11 mouse cellular contexts compared by ENCODE assay signal in genomic region chr4:133480754-133481153, GRCm38 (mm10). TPM values are rescaled to one million over a fixed set of nuclear protein-coding genes. Genes with fewer than 3 reads are reported as not detected.
A peak's percentile ranks its signal among the peaks of the same experiment; 100 is the strongest.
DNase-seq lines count a peak whose midpoint lies in the region; ATAC-seq and TF ChIP-seq lines count a peak whose summit lies in the region.
"Had no signal": no experiment of that assay in that cellular context is flagged by ENCODE, and none has a peak within 500 bp of the region (broad histone marks: within the 10 kb centered on the region; RNA-seq: fewer than 3 reads in every experiment).

No protein-coding gene starts in this region.

- no peaks in the 10 kb centered on the region for H3K36me3 ChIP-seq in hindbrain, embryonic 10.5 days
- no peaks in the 10 kb centered on the region for H3K36me3 ChIP-seq in hindbrain, postnatal 0 days (ENCODE audit: insufficient read depth, low read length)
- no peaks in the 10 kb centered on the region for H3K36me3 ChIP-seq in midbrain, embryonic 14.5 days (ENCODE audit: control insufficient read depth, insufficient read depth, low read length)
- H3K36me3 ChIP-seq in midbrain, embryonic 15.5 days (replicated peaks) = no peaks in the 10 kb centered on the region
- no peaks in the 10 kb centered on the region for H3K36me3 ChIP-seq in intestine, embryonic 15.5 days
- H3K36me3 ChIP-seq in stomach, embryonic 16.5 days (ENCODE audit: control insufficient read depth, insufficient read depth, low read length) = no peaks in the 10 kb centered on the region

- peaks cover 72% of the 10 kb centered on the region for H3K27me3 ChIP-seq in hindbrain, embryonic 10.5 days (ENCODE audit: insufficient read depth, poor library complexity, severe bottlenecking)
- H3K27me3 ChIP-seq in hindbrain, postnatal 0 days (ENCODE audit: insufficient read depth, low read length) = no peaks in the 10 kb centered on the region; the same call in 1 of the 2 replicates
- peaks cover 18% of the 10 kb centered on the region for H3K27me3 ChIP-seq in midbrain, embryonic 14.5 days (ENCODE audit: control insufficient read depth, insufficient read depth, low read length)
- H3K27me3 ChIP-seq in midbrain, embryonic 15.5 days (replicated peaks) = peaks cover 32% of the 10 kb centered on the region
- H3K27me3 ChIP-seq in intestine, embryonic 15.5 days (replicated peaks) = peaks cover 32% of the 10 kb centered on the region
- peaks cover 10% of the 10 kb centered on the region for H3K27me3 ChIP-seq in stomach, embryonic 16.5 days (ENCODE audit: control insufficient read depth, insufficient read depth, low read length)

- H3K9ac ChIP-seq in hindbrain, postnatal 0 days (replicated peaks; ENCODE audit: low read length) = no peak overlapping the region
- H3K9ac ChIP-seq in midbrain, embryonic 14.5 days (replicated peaks; ENCODE audit: low read length) = no peak overlapping the region
- no peak overlapping the region for H3K9ac ChIP-seq in midbrain, embryonic 15.5 days
- no peak overlapping the region for H3K9ac ChIP-seq in intestine, embryonic 15.5 days
- 0 out of 2 replicates have a peak overlapping the region, but pooled peaks have one; percentile 70 for H3K9ac ChIP-seq in stomach, embryonic 16.5 days (ENCODE audit: low read length)

- DNase-seq in hindbrain, embryonic 10.5 days (ENCODE audit: low spot score) = no peak
- no peak for DNase-seq in hindbrain, postnatal 0 days (ENCODE audit: low spot score)
- DNase-seq in midbrain, embryonic 14.5 days = no peak
- no peak for DNase-seq in gastrocnemius, postnatal 4 days (ENCODE audit: low spot score in 2 of 2)
- DNase-seq in adrenal gland, adult 8-10 months = no peak

- peaks cover 31% of the 10 kb centered on the region for H3K4me1 ChIP-seq in hindbrain, embryonic 10.5 days (replicated peaks)
- H3K4me1 ChIP-seq in hindbrain, postnatal 0 days (ENCODE audit: insufficient read depth, low read length) = peaks cover 4% of the 10 kb centered on the region; the same call in 1 of the 2 replicates
- 0 out of 2 replicates have a peak, but pooled peaks cover 5% of the 10 kb centered on the region for H3K4me1 ChIP-seq in midbrain, embryonic 14.5 days (ENCODE audit: control insufficient read depth, insufficient read depth, low read length)
- peaks cover 7% of the 10 kb centered on the region; the same call in 1 of the 2 replicates for H3K4me1 ChIP-seq in midbrain, embryonic 15.5 days
- H3K4me1 ChIP-seq in intestine, embryonic 15.5 days (replicated peaks) = peaks cover 12% of the 10 kb centered on the region
- peaks cover 22% of the 10 kb centered on the region for H3K4me1 ChIP-seq in stomach, embryonic 16.5 days (ENCODE audit: control insufficient read depth, insufficient read depth, low read length)

- no peak for TF ChIP-seq CTCF in hindbrain, postnatal 0 days (IDR thresholded peaks at IDR 0.05; ENCODE audit: low read depth)

- 45% methylated on average over 6 of the region's 6 CpGs for WGBS in hindbrain, embryonic 10.5 days
- WGBS in hindbrain, postnatal 0 days = 43% methylated on average over 6 of the region's 6 CpGs
- WGBS in midbrain, embryonic 14.5 days = 55% methylated on average over 6 of the region's 6 CpGs
- WGBS in midbrain, embryonic 15.5 days = 50% methylated on average over 6 of the region's 6 CpGs
- WGBS in intestine, embryonic 15.5 days = 42% methylated on average over 6 of the region's 6 CpGs
- WGBS in stomach, embryonic 16.5 days = 51% methylated on average over 6 of the region's 6 CpGs

- H3K27ac ChIP-seq in hindbrain, embryonic 10.5 days = no peak overlapping the region
- no peak overlapping the region for H3K27ac ChIP-seq in hindbrain, postnatal 0 days
- H3K27ac ChIP-seq in midbrain, embryonic 14.5 days (replicated peaks; ENCODE audit: low read depth, low read length) = no peak overlapping the region
- no peak overlapping the region for H3K27ac ChIP-seq in midbrain, embryonic 15.5 days
- no peak overlapping the region for H3K27ac ChIP-seq in intestine, embryonic 15.5 days
- H3K27ac ChIP-seq in stomach, embryonic 16.5 days (ENCODE audit: low read length) = no peak overlapping the region

- no peak for ATAC-seq in hindbrain, postnatal 0 days
- ATAC-seq in midbrain, embryonic 14.5 days (ENCODE audit: low FRiP score, low TSS enrichment) = no peak
- ATAC-seq in midbrain, embryonic 15.5 days (replicated peaks) = no peak
- ATAC-seq in intestine, embryonic 15.5 days = no peak
- no peak for ATAC-seq in stomach, embryonic 16.5 days (ENCODE audit: insufficient read depth, low FRiP score)

- peak overlapping the region; percentile 57 for H3K4me3 ChIP-seq in hindbrain, embryonic 10.5 days
- H3K4me3 ChIP-seq in hindbrain, postnatal 0 days (ENCODE audit: low read length) = no peak overlapping the region
- peak overlapping the region; percentile 36; the same call in 1 of the 2 replicates for H3K4me3 ChIP-seq in midbrain, embryonic 14.5 days (replicated peaks; ENCODE audit: low read depth, low read length)
- no peak overlapping the region for H3K4me3 ChIP-seq in midbrain, embryonic 15.5 days
- H3K4me3 ChIP-seq in intestine, embryonic 15.5 days (replicated peaks) = peak overlapping the region; percentile 38
- H3K4me3 ChIP-seq in stomach, embryonic 16.5 days (replicated peaks; ENCODE audit: low read length) = peak overlapping the region; percentile 54

- no peak overlapping the region for H3K4me2 ChIP-seq in hindbrain, postnatal 0 days (ENCODE audit: low read depth, low read length)
- peak overlapping the region; percentile 46; the same call in 1 of the 2 replicates for H3K4me2 ChIP-seq in midbrain, embryonic 14.5 days (ENCODE audit: low read length)
- H3K4me2 ChIP-seq in midbrain, embryonic 15.5 days = no peak overlapping the region
- H3K4me2 ChIP-seq in intestine, embryonic 15.5 days (replicated peaks) = peak overlapping the region; percentile 62
- H3K4me2 ChIP-seq in stomach, embryonic 16.5 days (ENCODE audit: low read depth, low read length) = peak overlapping the region; percentile 68

- no peaks in the 10 kb centered on the region for H3K9me3 ChIP-seq in hindbrain, embryonic 10.5 days
- no peaks in the 10 kb centered on the region for H3K9me3 ChIP-seq in hindbrain, postnatal 0 days (ENCODE audit: low read length)
- no peaks in the 10 kb centered on the region for H3K9me3 ChIP-seq in midbrain, embryonic 14.5 days (ENCODE audit: control insufficient read depth, low read length)
- H3K9me3 ChIP-seq in midbrain, embryonic 15.5 days = no peaks in the 10 kb centered on the region
- H3K9me3 ChIP-seq in intestine, embryonic 15.5 days = no peaks in the 10 kb centered on the region
- H3K9me3 ChIP-seq in stomach, embryonic 16.5 days (replicated peaks; ENCODE audit: control insufficient read depth, low read length) = no peaks in the 10 kb centered on the region

RNA-seq across cellular contexts. Expression of gene Tent5b, which starts 0.8 kb away (rescaled TPM):
- 1.2 and 2.1 TPM in 2 replicates for polyA plus RNA-seq in hindbrain, embryonic 10.5 days (2016; fragmentation: Nextera tagmentation; extraction: Ambion mirVana)
- total RNA-seq in hindbrain, postnatal 0 days (2014; rRNA removed) = 1.3 and 3.6 TPM in 2 replicates
- polyA plus RNA-seq in hindbrain, postnatal 0 days (2015; fragmentation: Nextera tagmentation; extraction: Ambion mirVana) = 0.49 and 0.55 TPM in 2 replicates
- polyA plus RNA-seq in midbrain, embryonic 14.5 days (2014; fragmentation: Nextera tagmentation; extraction: Ambion mirVana) = 0.09 and 0.15 TPM in 2 replicates
- 0.22 and 0.37 TPM in 2 replicates for polyA plus RNA-seq in midbrain, embryonic 15.5 days (2015; fragmentation: Nextera tagmentation; extraction: Ambion mirVana)
- polyA plus RNA-seq in intestine, embryonic 15.5 days (2015; fragmentation: Nextera tagmentation; extraction: Ambion mirVana) = 0.82 and 0.94 TPM in 2 replicates
- 7.9 and 12.6 TPM in 2 replicates for polyA plus RNA-seq in stomach, embryonic 16.5 days (2015; fragmentation: Nextera tagmentation; extraction: Ambion mirVana)
- total RNA-seq in gastrocnemius, postnatal 4 days (2021) = under 1 TPM; 0.57 to 0.74 TPM
- 10 to 100 TPM in 2 of 4 experiments, 1 to 10 TPM in 2; 1.1 to 14.5 (median 6.0) TPM for total RNA-seq in adrenal gland, adult 8-10 months (2022)
- total RNA-seq: left cerebral cortex, postnatal 10 days had no signal
- polyA plus RNA-seq: neural tube, embryonic 14.5 days had no signal

RNA-seq across cellular contexts. Expression of gene Trnp1, which starts 17.6 kb away (rescaled TPM):
- polyA plus RNA-seq in hindbrain, embryonic 10.5 days (2016; fragmentation: Nextera tagmentation; extraction: Ambion mirVana) = 1.1 and 1.3 TPM in 2 replicates
- total RNA-seq in hindbrain, postnatal 0 days (2014; rRNA removed) = 48.1 and 54.5 TPM in 2 replicates
- polyA plus RNA-seq in hindbrain, postnatal 0 days (2015; fragmentation: Nextera tagmentation; extraction: Ambion mirVana) = 20.9 and 22.0 TPM in 2 replicates
- polyA plus RNA-seq in midbrain, embryonic 14.5 days (2014; fragmentation: Nextera tagmentation; extraction: Ambion mirVana) = 5.5 and 7.8 TPM in 2 replicates
- 6.4 and 6.9 TPM in 2 replicates for polyA plus RNA-seq in midbrain, embryonic 15.5 days (2015; fragmentation: Nextera tagmentation; extraction: Ambion mirVana)
- polyA plus RNA-seq in intestine, embryonic 15.5 days (2015; fragmentation: Nextera tagmentation; extraction: Ambion mirVana) = 1.6 and 1.7 TPM in 2 replicates
- polyA plus RNA-seq in stomach, embryonic 16.5 days (2015; fragmentation: Nextera tagmentation; extraction: Ambion mirVana) = 0.50 and 0.75 TPM in 2 replicates
- 1 to 10 TPM; 3.4 to 4.6 TPM for total RNA-seq in gastrocnemius, postnatal 4 days (2021)
- 10 to 100 TPM in 1 of 4 experiments, 1 to 10 TPM in 3; 3.1 to 10.6 (median 6.3) TPM for total RNA-seq in adrenal gland, adult 8-10 months (2022)

RNA-seq across cellular contexts. Expression of gene Kdf1, which starts 38.0 kb away (rescaled TPM):
- polyA plus RNA-seq in hindbrain, embryonic 10.5 days (2016; fragmentation: Nextera tagmentation; extraction: Ambion mirVana) = 3.9 and 5.6 TPM in 2 replicates
- 0.11 and 0.26 TPM in 2 replicates for total RNA-seq in hindbrain, postnatal 0 days (2014; rRNA removed)
- polyA plus RNA-seq in hindbrain, postnatal 0 days (2015; fragmentation: Nextera tagmentation; extraction: Ambion mirVana) = 0.53 and 0.60 TPM in 2 replicates
- 0.19 and 0.37 TPM in 2 replicates for polyA plus RNA-seq in midbrain, embryonic 14.5 days (2014; fragmentation: Nextera tagmentation; extraction: Ambion mirVana)
- polyA plus RNA-seq in midbrain, embryonic 15.5 days (2015; fragmentation: Nextera tagmentation; extraction: Ambion mirVana) = 0.95 and 0.99 TPM in 2 replicates
- 40.5 and 45.1 TPM in 2 replicates for polyA plus RNA-seq in intestine, embryonic 15.5 days (2015; fragmentation: Nextera tagmentation; extraction: Ambion mirVana)
- polyA plus RNA-seq in stomach, embryonic 16.5 days (2015; fragmentation: Nextera tagmentation; extraction: Ambion mirVana) = 33.7 and 39.0 TPM in 2 replicates
- total RNA-seq in gastrocnemius, postnatal 4 days (2021) = not detected
- 1 to 10 TPM in 3 of 4 experiments, under 1 TPM in 1; 0.90 to 5.9 (median 3.1) TPM for total RNA-seq in adrenal gland, adult 8-10 months (2022)
- total RNA-seq: heart, postnatal 25 days had no signal

Comparison
In these comparisons a context has a peak if more than half of its experiments do, and no peak if none do; other contexts are left out.
1. H3K4me3 ChIP-seq: peak in hindbrain, embryonic 10.5 days (single experiment), midbrain, embryonic 14.5 days (single experiment), intestine, embryonic 15.5 days (single experiment) and stomach, embryonic 16.5 days (single experiment); none in hindbrain, postnatal 0 days (single experiment) and midbrain, embryonic 15.5 days (single experiment).
2. H3K4me2 ChIP-seq: peak in midbrain, embryonic 14.5 days (single experiment), intestine, embryonic 15.5 days (single experiment) and stomach, embryonic 16.5 days (single experiment); none in hindbrain, postnatal 0 days (single experiment) and midbrain, embryonic 15.5 days (single experiment).